Mouse (Mus musculus) cortical plate, adult 2 months (tissue): ENCODE measurements around the gene Crocc.

ENCODE experiments used
- CTCF ChIP-seq: fragments of 200-500 bp; IDR thresholded peaks from 2 replicates; pipeline ENCODE4 v1.5.1; 2011; ENCODE audit warnings: mild to moderate bottlenecking, control low read depth, low read length; ENCODE audit not compliant: insufficient read depth; ENCODE audit errors: extremely low read depth
- POLR2A ChIP-seq: fragments of 200-500 bp; IDR thresholded peaks from 2 replicates; pipeline ENCODE4 v1.6.1; 2011; ENCODE audit warnings: mild to moderate bottlenecking, low read length, control low read depth; ENCODE audit not compliant: insufficient read depth; ENCODE audit errors: extremely low read depth

- TF ChIP-seq CTCF (no peak), POLR2A (no peak)
These were observed 47.9 kb upstream of the Crocc start for GRCm38 (mm10) chr4:141108196-141108732.
